Mouse (Mus musculus): Measurements from ENCODE around the gene Nkd1.

Gene Nkd1

DNA sequence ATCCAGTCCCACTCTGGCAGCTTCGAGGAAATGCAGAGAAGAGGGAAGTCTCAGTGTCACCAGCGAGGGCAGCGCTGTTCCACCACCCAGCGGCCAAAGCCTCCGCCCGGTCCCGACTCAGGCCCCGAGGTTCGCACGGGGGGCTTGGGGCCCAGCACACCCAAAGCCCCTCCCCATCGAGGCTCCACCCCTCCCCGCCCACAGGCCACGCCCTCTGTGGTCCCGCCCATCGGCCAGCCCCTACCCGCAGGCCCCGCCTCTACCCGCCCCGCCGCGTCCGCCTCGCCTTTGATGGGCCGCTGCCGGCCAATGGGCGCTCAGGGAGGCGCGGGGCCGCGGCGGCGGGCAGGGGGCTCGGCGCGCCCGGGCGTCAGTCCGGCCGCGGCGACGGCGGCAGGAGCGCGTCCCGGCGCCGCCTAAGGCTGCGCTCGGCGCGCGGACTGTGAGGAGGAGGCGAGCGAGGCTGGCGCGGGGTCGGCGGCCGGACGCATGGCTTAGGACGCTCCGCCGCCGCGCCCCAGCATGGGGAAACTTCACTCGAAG, at the start of gene Nkd1:
Nkd1 (plus strand) TSS at position 370 of the 543 bp plus-strand sequence.
- DNase-seq (ENCODE audit: low spot score) = peak; percentile 96

DNA sequence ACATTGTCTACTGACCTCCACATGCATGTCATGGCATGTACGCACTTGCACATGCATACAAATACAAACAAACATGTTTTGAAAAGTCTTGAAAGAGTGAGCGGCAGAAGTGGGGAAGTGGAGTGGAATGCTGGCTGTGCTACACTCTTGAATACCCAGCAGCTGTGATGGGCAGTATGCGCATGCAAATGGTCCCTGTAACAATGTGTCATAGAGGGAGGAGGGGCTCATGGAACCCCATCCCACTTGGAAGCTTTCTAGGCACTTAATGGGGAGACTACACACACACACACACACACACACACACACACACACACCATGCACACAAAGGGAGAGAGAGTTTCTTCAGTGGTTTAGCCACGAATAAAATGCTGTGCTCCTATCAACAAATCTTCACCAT, 39.9 kb upstream of the Nkd1 start:
- DNase-seq (ENCODE audit: low spot score) = no peak

DNA sequence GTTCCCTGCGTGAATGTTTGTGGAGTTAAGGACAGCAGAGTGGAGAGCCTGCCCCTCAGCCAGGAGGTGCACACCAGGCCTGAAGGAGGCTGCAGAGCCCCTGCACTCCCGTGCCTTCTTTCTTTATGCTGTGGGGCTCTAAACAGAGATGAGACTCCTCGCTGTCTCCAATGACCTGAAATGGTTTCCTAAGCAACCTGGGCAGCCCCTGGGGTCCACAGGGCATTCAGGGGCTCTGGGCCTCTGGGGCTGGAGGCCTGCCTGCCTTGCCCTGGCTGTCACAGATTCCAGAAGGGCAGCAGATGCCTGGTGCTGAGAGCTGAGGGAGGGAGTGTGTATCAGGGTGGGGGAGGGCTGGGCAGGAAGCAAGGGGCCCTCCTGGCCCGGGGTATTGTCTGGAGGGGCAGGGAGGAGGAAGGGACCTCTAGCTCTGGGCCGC, 32.7 kb upstream of the Nkd1 start:
- DNase-seq (ENCODE audit: low spot score) = peak; percentile 91

DNA sequence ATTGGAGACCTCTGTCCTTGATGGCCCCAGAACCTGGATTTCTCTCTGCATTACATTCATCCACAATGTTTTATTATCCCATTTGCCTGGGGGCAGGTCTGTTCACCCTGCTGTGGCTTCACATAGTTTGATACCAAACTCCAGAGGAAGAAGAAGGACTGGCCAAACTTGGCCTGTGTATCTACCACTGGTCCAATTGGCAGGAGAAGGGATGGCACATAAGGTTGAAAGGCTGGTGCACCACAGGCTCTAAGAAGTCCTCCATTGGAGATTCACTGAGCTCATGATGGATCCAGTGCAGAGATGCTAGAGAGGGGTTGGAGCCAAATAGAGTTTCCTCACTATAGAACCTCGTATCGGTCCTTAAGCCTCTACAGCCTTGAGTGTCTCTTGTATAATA, 27.1 kb upstream of the Nkd1 start:
- DNase-seq (ENCODE audit: low spot score) = no peak

DNA sequence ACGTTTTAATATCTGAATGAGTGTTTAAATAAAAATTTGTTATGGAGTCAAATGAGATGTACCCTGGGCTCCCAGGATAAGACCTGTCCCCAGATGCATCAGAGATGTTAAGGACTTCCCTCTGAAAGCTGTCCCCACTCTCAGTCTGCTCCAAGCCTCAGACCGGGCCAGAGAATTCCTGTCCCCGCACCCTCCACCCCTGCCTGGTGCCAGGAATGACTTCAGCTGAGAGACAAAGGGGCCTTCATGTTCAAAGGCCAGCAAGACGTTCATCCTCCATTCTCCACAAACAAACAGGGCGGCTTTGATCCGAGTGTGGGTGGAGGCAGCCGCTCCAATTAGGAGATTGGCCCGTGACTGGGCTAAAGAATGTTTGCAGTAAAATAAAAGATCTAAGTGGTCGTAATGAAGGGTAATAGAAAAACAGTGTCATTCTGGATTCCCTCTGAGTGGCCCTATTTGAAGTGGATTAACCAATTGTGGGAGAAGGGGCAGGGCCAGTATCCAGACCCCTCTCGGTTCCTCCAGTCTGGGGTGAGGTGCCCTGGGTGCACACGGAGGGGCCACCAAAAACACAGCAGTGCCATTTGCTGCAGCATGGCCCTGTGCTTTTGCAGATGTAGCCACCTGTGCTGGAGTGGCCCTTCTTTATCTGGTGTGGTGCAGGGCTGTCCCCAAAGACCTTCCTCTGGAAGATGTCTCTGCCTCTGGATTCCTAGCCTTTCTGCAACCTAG, 25.9 kb upstream of the Nkd1 start:
- DNase-seq (ENCODE audit: low spot score) = peak; percentile 52

DNA sequence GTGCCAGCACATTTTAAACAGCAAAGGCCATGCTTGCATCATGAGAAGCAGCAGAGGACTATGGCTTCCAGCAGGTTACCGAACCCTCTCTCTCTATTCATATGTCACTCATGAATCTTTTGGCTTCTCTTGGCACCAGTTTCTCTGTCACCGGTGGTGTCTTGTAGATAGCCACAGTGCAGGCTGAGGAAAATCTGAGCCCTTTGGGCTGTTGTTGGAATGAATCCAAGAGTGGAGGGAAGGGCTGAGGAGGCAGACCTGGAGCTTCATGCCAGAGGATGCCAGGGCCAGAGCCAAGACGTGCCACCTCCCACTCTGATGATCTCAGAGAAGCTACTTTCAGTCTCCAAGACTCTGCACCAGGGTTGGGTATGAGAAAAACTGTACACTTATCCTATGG, 19.0 kb upstream of the Nkd1 start:
- no peak for DNase-seq (ENCODE audit: low spot score)

DNA sequence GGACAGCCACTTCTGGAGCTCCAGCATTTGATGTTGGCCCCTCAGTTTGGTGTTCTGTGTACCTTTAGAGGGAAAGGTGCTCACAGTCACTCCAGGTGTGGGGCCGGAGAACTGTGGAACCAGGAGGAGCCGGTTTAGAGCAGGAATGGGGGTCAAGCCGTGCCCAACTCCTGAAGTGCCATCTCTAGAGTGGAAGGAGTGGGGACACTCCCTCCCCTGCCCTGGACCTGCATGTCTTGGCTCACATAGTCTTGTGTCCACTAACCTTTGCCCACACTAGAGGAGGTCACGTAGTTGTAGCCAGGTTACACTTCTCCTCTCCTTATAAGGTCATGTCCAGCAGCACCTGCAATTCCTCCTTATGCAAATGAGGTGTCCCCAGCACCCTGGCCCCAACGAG, 14.2 kb upstream of the Nkd1 start:
- no peak for DNase-seq (ENCODE audit: low spot score)

DNA sequence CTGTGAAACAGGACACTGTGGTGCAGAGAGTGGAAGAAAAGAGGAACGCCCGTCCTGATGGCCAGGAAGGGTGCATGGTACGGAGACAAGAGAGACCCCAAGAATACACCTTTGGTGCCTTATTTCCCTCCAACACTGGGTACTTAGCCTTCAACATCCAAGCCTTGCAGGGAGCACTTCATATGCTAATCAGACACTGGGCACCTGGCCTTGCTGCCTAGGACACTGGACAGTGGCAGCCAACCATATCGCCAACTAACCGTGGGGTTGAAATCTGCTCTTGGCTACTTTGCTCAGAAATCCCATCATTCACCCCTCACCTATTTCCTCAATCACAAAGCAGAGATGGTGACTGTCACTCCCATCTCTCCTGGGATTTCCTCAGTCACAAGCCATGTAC, 10.1 kb upstream of the Nkd1 start:
- DNase-seq (ENCODE audit: low spot score) = no peak

DNA sequence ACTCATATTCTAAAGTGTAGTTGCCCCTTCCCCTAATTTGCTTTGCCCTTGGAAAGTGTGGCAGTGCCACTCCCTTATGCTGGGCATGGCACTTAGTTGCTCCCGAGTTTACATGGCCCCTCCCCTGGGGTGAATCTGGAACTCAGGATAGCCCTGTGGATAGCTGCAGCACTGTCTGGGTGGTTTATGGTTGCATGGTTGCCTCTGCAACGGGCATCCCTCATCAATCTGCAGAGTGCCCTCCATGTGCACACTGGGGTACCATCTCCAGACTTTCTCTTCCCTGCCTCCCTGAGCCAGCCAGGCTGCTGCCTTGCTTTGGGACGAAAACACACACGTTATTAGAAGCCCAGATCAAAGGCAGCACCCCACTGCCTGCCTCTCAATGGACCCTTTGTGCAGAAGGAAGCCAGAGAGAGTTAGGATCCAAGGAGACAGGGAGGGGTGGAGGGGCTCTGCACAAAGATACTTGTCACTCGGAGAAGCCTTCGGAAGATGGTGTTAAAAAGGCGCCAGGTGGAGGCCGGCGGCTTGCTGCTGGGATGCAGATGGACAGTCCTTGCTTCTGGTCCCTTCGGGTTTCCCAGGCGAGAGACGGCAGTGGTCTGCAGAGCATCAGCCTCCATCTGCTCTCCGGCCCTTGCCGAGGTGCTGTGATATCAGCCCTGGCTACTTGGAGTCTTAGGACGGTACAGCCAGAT, 8.9 kb upstream of the Nkd1 start:
- DNase-seq (ENCODE audit: low spot score) = peak; percentile 39

DNA sequence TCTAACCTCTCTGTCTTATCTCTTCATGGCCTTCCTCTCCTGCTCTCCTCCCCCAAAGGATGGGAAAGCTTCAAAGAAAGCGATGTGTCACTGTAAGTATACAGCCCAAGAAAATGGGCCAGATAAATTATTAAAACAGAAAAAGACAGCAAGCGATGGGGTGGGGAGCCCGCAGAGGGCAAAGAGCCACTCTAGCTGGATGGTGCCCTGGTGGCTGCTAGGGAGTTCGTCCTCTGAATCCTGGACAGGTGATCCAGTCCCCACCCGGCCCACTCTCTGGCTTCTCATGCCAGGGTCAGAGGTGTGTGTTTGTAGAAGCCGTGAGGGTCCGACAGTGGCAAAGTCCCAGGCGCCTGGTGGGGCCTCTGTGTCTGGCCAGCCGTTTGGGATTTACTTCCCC, 3.1 kb upstream of the Nkd1 start:
- DNase-seq (ENCODE audit: low spot score) = no peak

DNA sequence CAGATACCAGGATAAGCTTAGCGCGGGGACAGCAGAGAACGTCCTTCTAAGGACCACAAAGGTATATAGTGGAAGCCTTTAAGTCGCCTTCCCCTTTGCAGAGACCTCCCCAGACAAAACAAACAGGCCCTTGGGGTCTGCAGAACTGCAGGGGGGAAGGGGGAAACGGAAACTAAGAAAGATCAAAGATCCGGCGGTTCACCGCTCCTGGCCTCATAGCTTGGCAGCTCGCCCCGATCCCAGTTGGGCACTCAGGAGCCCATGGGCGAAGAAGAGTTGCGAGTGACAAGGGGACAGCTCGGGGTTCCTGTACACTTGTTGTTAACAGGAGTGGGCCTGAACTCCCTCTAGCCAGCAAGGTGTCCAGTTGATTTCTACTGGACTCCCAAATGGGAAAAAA, 773 bp upstream of the Nkd1 start:
- no peak for DNase-seq (ENCODE audit: low spot score)

DNA sequence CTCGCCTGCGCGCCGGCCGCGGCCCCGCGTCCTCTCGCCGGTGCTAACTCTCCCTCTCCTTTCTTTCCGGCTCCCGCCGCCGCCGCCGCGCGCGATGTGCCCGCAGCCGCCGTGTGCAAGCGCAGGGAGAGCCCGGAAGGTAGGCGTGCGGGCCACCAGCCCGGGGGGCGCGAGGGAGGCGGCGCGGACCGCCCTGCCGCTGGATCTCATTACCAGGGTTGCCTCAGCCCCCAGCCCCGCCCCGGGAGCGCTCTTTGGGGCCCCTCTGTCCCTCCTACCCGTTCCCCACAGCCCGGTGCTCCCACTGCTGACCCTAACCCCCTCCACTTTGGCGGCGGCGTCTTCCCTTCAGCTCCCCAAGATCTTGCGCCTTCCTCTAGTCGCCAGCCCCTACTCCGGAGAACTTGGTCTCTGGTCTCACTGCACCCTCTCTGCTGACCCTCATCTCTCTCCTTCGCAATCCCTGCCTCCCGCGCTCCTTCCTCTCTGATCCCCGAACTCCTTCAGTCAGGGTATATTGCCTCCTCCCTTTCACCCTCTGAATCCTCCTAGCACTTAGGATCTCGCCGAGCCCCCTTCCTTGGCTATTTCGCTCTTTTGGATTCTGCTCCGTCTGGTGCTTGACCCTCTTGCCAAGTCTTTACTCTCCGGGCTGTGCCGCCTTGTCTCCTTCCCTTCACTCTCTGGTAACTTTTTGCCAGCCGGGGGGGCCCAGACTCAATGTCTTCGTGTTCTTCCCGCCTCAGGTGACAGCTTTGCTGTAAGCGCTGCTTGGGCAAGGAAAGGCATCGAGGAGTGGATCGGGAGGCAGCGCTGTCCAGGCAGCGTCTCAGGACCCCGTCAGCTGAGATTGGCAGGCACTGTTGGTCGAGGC, 624 bp downstream of the Nkd1 start:
- no peak for DNase-seq (ENCODE audit: low spot score)

DNA sequence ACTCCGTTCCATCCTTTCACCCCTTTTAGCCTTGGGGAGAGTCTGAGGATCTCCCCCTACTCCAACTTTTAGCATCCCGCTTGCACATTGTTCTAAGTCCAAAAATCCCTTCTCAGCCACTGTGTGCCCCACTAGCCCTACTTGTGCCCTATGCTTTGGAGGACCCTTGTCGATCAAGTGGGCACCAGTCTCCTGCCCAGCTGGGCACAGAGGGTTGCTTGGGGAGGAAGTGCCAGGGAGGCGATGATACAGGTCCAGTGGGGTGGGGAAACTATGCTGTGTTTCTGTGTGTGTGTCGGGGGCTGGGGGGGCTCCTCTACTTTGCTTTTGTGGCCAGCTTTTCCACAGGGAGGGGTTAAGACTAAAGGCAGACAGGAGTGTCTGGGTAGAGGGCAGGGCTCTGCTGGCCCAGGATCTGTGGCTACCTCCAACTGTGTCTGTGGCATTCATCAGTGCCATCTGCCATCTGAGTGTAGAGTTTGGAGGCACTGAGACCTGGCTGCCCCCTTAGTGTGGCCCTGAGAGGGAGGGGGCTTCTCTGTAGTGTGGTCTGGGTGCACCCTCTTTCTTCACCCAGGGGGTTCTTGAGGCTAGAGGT, 1.4 kb downstream of the Nkd1 start:
- no peak for DNase-seq (ENCODE audit: low spot score)

DNA sequence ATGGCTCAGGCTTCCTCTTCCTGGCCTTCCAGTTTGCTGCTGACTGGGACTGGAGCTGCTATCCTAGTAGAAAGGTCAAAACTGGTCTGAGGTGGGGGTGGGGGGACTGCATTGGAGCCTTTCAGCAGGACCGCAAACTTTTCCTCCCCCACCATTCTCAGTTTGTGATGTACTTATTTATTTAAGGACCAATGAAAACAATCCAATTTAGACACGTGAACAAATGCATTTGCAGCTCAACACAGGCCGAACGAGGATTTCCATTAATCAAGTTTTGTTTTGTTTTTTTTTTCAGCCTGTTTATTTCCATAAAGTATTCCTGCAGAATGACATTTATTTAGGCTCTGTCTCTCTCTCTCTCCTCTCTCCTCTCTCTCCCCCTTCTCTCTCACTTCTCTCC, 2.5 kb downstream of the Nkd1 start:
- DNase-seq (ENCODE audit: low spot score) = no peak

DNA sequence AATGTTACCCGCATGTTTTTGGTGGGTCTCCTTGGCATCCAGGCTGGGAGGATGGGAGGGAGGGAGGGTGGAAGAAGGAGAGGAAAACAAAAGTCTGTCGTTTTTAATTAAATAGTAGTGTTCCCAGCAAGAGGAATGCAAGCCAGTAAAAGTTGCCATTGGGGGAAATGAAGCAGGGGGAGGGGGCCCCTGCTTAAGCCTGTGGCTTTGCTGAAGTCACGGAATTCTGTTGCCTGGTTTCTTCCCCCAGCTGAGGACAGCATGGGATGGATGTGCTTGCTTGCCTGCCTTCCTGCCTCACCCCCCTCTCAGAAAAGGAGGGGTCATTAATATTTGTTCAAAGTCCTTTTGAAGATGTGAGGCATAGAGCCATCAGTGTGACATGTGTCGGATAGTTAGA, 3.0 kb downstream of the Nkd1 start:
- DNase-seq (ENCODE audit: low spot score) = no peak

DNA sequence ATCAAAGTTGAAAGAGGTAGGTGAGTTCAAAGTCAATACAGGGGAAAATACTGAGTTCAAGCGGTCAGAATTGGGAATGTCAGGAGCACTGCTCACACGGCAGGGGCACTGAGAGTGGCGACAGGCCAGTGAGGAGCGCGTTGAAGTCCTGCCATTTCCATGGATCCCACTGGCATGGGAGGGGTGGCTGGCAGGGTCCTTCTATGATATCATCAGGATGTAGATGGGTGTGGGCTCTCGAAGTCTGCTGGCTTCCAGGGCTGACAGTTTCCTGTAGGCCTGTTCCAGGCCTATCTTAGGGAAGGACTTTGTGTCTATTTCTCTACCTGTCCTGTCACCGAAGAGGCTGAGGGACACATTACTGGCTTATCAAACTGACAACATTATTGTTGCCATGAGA, 3.7 kb downstream of the Nkd1 start:
- DNase-seq (ENCODE audit: low spot score) = no peak

DNA sequence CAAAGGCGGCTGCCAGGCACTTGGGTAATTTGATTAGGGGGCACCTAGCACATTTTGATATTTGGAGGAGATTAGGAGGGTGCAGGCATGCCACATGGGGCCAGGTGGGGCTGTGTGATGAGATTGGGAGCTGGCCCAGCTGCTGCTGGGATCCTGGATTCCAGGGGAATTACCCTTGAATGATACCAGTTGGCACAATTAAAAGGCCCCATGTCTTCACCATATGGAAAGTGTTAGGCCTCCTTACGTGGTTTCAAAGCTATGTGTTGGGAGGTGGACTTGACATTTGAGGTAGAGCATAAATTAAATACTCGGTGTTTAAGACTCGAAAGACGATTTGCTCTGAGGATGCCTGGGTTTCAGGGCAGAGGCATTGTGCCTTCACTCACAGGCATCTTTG, 5.1 kb downstream of the Nkd1 start:
- DNase-seq (ENCODE audit: low spot score) = no peak

DNA sequence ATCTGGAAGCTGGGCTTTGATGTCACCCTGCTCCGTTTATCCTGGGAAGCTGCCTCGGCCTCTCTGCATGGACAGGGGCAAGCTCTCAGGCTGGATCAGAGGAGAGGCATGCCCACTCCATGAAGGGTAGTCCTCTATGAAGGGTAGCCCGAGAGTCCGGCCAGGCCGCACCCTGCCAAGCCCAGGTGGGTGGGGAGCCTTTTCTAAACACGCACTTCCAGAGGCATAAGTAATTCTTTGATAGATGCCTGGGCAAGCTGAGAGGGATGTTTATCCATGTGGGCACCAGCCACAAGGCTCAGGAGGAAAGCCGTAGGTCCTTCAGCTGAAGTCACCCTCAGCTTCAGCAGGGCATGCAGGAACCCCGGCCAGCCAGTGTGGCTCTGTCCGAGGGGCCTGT, 7.0 kb downstream of the Nkd1 start:
- no peak for DNase-seq (ENCODE audit: low spot score)

DNA sequence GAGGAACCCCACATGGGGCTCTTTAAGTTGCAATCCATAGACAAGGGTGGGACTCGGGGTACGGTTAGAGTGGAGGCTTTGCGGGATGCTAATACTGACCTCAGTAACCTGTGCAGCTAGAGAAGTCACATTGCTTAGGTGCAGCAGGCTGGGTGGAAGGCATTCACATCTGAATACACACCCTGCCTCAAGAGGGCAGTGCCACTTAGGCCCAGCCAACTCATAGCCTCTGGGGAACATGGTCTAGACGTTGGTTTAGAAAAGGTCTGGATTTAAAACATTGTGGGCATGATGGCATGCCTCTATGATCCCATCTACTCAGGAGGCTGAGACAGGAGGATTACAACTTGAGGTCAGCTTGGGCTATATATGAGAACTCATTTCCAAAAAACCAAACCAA, 8.6 kb downstream of the Nkd1 start:
- no peak for DNase-seq (ENCODE audit: low spot score)

DNA sequence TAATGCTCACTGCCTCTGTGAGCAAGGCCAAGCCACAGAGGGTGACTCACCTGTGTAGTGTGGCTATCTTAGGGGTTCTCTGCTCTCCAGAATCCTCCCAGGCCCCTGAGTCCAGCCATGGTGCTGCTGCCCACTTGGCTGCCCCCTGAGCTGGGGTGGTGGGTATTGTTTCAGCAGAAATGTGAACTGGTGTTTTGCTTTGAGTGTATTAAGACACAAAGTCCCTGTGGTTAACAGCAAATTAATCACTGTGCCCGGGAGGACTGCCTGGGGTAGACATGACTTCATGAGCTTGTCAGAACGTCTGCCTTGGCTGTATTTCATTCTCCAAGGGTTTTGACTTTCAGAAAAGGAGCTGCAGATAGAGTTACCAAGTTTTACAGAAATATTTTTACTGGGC, 15.9 kb downstream of the Nkd1 start:
- DNase-seq (ENCODE audit: low spot score) = no peak

DNA sequence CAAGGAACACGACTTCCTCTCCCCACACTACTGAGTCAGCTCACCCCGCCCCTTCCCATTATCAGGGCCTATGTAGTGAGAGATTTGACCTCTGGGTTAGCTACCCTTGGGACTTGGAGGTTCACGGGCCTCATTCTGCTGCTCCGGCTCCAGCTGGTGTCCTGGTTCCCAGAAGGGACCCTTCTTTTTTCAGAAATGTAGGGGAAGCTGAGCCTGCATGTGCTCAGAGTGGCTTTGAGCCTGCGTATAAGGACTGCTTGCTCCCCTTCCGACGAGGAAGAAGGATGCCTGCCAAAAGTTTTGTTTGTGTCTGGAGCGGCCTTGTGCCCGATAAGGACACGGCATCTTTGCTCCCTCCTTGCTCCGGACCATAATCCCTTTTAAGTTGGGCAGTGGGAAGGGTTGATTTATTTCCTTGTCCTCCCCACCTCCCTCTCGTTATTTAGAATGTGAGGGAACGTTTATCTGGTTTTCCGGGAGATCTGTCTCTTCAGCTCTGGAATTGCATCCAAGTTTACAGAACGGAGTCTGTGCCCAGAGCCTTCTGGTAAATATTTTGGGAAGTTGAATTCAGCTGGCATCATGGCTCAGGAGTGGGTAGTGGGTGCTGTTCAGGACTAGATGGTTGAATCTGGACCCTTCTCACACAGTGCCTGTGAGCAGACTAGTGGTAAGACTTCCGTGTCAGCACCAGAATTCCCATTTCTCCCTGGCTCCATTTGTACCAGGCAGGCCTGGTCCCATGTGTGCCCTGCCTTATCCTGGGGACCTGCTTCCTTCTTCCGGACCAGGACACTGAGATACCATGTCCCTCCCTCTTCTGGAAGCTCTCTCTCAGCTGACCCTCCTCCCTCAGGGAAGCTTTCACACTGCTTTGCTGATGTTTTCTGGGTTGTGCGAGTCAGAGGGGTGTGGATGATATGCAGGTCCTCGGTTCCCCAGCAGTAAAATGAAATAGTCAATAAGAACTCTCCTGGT, 17.1 kb downstream of the Nkd1 start:
- no peak for DNase-seq (ENCODE audit: low spot score)
